Mouse (Mus musculus) G1E-ER4 (cell line): ENCODE results near the gene Slc25a11. TPM values are rescaled to one million over a fixed set of nuclear protein-coding genes. Genes with fewer than 3 reads are reported as not detected.

Experiments
- GATA1 ChIP-seq: IDR thresholded peaks from one replicate; pipeline ENCODE4 v1.8.0; 2012; ENCODE audit warnings: low read length, inconsistent platforms
- polyA plus RNA-seq: library from polyadenylated mRNA; stranded (reverse); fragments of >175 nt; gene quantifications from 2 replicates; pipeline ENCODE4 v1.2.3, GENCODE M21; 2012

Slc25a11 gene
- polyA plus RNA-seq, 1 experiment: 132 TPM

DNA sequence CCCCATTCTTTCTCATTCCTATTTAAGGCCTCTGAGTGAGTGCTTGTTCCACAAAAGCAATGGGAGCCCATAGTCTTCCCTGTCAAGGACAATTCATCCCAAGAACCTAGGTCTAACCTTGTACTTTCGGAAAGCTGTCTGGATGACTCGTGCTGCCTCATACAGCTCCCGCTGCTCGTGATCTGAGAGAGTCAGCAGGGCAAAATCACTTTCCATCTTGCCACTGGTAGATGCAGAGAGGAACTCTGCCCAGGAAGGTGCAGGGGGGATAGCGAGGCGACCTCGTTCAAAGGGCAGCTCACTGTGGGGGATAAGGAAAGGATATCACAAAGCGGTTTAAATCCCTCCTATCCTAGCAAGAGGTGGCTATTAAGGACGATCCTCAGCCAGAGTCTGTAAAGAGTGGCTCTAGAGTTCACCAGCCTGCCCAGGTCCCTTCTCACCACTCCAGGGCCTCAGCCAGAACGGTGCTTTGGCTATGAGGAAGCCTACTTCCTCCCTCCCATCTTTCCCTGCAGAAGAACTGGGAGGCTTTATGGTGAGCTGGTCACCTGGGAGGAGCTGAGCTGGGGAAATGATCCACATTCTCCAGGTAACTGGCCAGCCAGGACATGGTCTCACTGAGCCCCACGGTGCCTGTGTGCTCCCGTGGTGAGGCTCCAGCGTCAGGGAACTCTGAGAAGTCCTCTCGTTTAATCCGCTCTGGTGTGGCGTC, 24.2 kb upstream of the Slc25a11 start:
- TF ChIP-seq GATA1: no peak

DNA sequence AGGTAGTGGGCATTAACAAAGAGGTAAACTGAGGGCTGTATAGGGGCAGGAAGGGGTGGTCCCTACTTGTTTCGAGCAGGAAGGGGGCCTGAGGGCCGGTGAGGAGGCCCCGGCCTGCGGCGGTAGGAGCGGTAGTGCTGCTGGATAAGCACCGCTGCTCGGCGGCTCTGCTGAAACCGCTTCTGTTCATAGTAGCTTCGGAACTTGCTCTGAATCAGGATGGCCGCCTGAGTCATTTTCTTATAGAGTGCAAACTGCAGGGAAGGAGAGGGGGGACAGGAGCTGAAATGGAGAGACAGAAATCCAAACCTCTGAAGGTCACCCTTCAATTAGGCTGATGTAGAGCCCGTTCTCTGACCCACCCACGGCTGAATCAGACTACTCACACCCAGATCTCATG, 23.2 kb upstream of the Slc25a11 start:
- no peak for TF ChIP-seq GATA1

DNA sequence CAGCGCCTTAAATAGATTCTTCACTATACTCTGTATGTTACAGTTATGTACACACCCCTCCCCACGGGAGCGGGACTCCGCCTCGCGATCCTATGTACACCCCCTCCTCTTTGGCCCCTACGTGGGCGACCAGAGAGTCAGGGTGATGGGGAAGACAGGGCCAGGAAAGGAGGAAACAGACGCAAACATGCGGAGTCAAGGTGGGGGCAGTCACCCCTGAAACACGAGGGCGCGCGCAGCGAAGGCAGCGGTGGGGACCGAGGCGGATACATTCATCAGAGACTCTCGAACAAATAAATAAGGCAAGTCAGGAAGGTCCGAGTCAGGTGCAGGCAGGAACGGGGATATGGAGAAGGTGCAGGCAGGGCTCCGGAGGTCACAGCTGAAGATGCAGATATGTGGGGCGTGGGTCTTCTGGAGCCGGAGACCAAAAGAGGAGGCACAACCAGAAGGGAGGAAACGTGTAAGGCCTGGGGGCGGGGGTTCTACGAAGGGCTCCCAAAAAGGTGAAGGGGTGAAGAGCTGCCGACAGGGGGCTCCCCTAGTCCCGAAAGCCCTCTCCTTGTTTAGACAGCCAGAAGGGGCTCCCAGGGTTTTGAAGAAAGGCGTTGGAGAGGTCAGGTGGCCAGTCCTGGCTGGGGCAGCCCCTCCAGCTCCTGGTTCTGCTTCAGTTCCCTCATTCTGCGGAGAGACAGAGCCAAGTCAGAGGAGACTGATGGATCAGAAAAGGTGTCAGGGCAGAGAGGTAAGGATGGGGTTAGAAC, 22.5 kb upstream of the Slc25a11 start:
- TF ChIP-seq GATA1: no peak

DNA sequence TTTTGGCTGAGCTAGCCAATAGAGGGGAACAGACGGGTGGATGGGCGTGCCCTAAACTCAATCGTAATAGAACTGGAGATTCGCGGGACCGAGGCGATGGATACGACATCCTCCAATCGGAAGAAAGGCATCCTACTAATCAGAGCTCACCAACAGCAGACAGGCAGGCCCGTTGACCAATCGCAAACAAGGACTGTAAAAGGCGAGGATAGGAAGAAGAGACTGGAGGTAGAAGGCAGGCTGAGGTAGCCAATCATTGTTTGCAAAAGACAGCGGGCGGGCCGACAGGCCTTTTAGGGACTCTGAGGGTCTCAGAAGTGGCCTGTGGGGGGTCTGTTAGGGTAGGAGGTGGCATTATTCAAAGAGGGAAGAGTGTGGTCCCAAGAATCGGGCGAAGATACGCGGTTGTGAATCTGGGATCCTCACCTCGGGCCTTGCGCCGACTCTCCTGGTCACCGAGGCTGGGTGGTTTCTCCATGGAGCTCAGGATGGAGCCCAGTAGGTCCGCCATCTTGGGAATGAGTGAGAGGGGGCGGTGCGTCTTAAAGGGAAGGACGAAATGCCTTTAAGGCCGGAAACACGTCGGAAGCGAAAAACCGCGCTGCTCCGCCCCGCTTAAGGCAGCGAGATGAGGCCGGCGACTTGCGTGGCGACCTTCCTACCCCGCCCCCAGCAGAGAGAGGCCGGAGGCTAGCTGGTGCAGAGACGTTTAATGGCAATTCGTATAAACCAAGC, 21.7 kb upstream of the Slc25a11 start, which contains the start of gene Spag7:
Spag7 (minus strand) TSS at position 646 of the 735 bp plus-strand sequence.
- no peak for TF ChIP-seq GATA1

DNA sequence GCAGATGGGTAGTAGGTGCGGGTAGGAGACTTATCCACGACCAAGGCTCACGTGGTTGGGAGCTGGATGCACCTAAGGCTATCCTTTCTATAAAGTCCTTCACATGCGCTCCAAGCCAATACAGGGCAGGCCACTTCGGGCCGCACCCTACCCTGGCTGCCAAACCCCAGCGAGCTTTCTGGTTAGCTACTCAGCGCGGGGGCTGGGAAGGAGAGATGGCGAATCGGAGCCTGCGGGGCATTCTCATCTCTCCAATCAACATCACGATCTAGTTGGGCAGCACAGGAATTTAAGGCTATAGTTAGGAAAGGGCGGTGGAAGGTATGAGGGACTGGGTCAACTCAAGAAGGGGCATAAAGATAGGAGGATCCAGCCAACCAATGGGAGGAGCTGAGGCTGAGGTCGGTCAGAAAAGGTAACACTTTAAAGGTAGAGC, 21.1 kb upstream of the Slc25a11 start:
- TF ChIP-seq GATA1: no peak

DNA sequence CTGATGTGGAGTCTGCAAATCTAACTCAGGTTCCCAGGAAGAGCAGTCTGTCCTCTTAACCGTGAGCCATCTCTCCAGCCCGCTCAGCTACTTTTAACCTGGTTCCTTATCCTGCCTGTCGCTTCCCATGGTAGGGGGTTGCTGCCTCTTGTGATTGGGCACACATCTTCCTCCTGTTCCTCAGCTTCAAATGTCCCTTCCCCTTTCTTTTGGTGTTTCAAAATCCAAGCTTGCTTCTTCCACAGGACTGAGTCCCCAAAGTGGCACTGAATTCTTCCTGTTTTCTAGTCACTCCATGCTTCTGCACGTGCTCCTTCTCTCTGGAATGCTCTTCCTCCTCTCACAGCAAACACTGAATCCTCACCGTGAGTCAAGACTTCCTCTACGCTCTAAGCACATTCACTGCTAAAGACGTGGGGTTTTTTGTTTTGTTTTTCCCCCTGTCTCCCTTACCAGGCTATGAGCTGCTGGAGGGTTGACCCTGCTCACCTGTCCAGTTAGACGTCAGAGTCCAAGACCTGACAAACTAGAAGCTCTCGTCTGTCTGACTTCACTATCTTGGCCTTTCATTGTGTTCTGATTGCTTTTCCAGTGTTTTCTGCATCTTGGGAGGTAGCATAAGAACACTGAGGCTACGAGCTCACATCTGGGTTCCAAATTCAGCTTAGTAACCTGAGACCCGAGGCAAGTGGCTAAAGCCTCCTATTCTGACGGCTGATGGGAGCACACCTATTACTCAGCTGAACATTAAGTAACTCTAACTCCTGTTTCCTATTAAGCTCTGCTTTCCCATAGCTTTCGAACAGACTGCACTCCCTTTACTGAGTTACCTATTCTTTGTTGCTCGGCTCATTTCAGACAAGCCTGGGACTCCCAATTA, 20.2 kb upstream of the Slc25a11 start:
- no peak for TF ChIP-seq GATA1

DNA sequence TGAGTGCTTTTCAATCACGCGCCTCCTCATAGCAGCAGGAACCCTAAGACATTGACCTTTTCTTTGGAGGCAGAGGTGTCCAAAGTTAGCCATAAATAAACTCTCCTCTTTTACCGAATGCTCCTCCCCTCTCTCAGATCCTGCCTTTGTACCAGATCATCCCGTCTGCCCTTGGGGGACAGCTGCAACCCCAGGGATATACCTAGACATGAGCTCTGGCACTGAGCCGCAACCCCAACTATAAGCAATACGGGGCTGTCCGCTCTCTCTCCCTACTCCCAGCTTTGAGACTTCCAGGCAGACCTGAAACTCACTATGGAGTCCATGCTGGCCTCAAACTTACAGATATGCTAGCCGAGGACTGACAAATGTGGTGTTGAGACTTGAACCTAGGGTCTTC, 19.4 kb upstream of the Slc25a11 start:
- TF ChIP-seq GATA1: no peak

DNA sequence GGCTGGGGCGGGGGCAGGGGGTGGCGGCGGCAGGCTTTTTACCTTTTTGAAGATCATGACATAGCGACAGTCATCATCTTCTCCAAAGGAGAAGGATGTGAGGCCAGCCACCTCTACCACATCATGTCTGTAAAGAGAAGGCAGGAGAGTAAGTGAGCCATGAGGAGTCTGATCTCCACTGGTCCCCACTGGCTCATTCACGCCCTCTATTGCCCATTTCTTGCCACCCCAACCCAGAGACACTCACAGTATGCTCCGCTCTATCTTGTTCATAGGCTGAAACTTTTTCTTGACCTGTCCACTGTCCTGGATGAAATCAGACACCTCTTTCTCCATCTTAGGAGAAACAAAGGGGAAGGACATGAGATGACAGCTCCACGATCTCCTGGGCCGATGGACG, 17.5 kb upstream of the Slc25a11 start:
- TF ChIP-seq GATA1: no peak

DNA sequence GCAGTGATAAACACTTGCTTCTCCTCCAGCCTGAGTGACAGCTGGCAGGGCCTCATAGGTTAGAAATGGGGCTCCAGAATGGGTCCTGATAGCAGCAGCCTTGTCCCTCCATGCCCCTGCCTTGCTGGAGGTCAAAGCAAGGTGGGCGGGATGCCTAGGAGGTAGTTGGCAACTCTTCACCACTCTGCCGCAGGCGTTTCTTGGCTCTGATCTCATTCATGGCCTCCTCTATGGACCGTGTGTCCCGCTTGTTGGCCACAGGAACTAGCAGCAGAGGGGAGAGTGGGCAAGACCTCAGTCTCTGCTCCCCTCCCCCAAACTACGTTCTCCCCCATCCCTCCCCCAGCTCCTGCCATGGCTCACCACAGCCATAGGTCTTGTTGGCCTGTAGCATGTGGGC, 16.7 kb upstream of the Slc25a11 start:
- no peak for TF ChIP-seq GATA1

DNA sequence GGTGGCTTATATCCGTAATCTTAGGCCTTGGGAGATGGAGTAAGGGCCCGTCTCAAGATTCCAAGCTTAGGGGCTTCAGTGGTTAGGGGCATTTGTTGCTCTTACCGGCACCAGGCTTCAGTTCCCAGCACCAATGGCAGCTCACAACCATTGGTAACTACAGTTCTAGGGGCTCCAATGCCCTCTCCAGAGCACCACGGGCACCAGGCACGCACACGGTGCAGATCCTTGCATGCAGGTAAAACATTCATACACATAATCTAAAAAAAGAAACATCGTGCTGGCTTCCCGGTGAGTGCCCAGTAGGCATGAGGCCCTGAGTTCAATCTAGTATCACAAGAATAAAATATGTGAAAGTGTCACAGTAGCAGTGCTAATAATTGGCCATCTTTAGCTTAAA, 15.8 kb upstream of the Slc25a11 start:
- no peak for TF ChIP-seq GATA1

DNA sequence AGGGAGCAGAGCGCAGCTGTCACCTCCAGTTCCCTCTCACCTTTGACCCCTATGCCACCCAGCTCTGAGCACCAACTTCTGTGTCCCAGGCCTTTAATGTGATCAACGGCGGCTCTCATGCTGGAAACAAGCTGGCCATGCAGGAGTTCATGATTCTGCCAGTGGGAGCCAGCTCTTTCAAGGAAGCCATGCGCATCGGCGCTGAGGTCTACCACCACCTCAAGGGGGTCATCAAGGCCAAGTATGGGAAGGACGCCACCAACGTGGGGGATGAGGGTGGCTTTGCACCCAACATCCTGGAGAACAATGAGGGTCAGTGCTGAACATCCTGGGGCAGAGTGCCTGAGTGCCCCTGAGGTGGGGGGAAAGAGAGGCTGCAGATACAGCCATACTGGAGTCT, 13.3 kb upstream of the Slc25a11 start:
- TF ChIP-seq GATA1: no peak

DNA sequence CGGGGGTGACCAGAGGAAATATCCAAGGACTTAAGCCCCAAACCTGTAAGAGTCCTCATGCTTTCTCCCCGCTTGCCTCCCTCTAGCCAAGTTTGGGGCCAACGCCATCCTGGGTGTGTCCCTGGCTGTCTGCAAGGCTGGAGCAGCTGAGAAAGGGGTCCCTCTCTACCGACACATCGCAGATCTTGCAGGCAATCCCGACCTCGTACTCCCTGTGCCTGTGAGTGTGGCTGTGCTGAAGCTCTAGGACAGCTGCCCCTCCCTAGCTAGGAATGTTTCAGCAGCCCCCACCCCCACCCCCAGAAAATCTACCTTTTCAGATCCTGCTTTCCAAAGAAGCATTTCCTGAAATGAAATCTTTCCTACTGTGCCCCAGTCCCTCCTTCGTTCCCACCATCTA, 11.7 kb upstream of the Slc25a11 start:
- TF ChIP-seq GATA1: no peak

DNA sequence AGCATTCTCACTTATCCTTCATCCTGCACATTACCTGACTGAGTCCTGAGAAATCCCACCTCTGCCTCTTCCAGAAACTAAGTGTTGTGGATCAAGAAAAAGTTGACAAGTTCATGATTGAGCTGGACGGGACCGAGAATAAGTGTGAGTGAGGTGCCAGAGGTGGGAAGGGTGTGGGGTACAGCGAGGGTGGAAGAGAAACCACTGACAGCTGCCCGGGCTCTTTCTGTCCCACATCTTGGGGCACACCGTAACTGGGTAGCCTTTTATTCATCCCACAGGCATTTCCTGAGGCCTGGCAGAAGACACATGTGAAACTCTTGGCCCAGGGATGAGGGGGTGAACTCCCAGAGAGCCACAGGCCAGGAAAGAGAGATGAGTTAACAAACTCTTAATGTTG, 11.2 kb upstream of the Slc25a11 start:
- no peak for TF ChIP-seq GATA1

DNA sequence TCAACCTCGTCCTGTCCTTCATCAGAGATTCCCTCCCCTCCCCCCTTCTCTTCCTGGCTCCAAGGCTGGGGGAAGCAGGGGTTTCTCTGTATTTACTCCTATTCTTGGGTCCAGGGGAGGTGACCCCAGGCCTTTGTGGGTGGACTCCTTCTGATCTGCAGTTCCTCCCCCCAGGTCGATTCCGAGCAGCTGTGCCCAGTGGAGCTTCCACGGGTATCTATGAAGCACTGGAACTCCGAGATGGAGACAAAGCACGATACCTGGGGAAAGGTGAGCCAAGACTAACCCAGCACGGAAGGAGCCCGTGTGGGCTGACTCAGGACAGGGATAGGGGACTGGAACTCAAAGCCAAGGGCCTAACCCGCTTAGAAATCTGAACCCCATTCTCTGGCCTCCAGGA, 10.7 kb upstream of the Slc25a11 start:
- no peak for TF ChIP-seq GATA1

DNA sequence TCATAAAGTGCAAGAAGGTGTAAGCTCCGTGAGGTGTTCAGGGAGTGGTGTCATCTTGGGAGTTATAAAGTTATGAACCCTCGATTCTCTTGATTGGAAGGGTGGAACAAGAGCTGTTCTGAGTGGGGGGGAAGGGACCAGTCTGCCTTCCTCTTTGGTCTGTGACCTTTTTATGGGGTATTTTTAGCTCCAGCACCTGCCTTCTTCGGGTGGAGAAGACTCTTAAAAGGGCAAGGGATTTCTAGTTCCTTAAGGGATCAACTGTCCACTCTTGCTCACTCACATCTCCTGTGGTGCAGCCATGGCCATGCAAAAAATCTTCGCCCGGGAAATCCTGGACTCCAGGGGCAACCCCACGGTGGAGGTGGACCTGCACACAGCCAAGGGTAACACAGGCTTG, 10.3 kb upstream of the Slc25a11 start:
- TF ChIP-seq GATA1: no peak

DNA sequence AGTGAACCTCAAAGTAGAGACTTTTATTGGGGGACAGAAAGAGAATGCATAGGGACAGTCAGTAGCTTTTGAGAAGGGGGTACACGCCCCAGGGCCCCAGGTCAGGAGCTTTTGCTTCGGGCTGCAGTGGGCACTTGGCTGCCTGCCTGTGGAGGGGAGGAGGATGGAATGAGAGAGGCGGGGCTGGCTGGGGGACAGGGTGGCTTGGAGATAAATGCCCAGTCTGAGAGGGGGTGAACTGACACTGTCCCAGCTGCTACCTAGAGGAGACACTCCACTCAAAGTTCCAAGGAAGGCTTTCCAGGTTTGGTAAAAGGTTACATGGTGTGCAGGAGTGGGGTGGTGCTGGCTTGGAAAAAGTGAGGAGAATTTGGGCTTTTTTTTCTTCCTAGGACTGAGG, 9.7 kb upstream of the Slc25a11 start, which contains the start of gene Eno3:
Eno3 (plus strand) TSS at position 239 of the 400 bp plus-strand sequence.
- TF ChIP-seq GATA1: no peak
